In the genomic region with DNA sequence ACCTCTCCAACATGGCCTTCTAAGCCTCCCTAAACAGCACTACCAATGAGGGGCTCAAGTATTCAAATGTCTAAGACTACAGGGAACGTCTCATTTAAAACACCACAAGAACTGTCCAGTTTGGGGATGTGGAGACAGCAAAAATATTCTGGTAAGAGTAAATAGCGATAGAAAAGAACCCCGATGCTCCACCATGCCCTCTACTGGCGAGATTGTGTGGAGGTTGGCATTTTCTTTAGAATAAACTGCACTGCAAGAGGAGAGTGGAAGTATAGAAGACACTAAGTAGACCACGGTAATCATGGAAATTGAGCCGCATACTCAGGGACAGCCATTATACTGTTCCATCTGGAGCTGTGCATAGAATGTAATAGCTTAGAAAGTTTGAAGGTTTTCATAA, we compare ENCODE assay signal across 16 mouse cellular contexts. TPM values are rescaled to one million over a fixed set of nuclear protein-coding genes. Genes with fewer than 3 reads are reported as not detected.
A peak's percentile ranks its signal among the peaks of the same experiment; 100 is the strongest.
DNase-seq lines count a peak whose midpoint lies in the region; ATAC-seq and TF ChIP-seq lines count a peak whose summit lies in the region.
"Had no signal": no experiment of that assay in that cellular context is flagged by ENCODE, and none has a peak within 500 bp of the region (broad histone marks: within the 10 kb centered on the region; RNA-seq: fewer than 3 reads in every experiment).

No protein-coding gene starts in this region.

- H3K9ac ChIP-seq in kidney, postnatal 0 days (ENCODE audit: low read depth, low read length) = no peak overlapping the region
- H3K9ac ChIP-seq: embryonic facial prominence, embryonic 15.5 days; forebrain, embryonic 12.5 days; liver, embryonic 13.5 days had no signal

- no peaks in the 10 kb centered on the region for H3K36me3 ChIP-seq in kidney, postnatal 0 days (ENCODE audit: insufficient read depth, low read length)
- no peaks in the 10 kb centered on the region for H3K36me3 ChIP-seq in thymus, adult 2 months (ENCODE audit: control insufficient read depth, insufficient read depth, low read length)
- H3K36me3 ChIP-seq: embryonic facial prominence, embryonic 15.5 days; forebrain, embryonic 12.5 days; G1E; liver, embryonic 13.5 days had no signal

- H3K4me3 ChIP-seq in kidney, postnatal 0 days (replicated peaks; ENCODE audit: low read depth, low read length) = no peak overlapping the region
- H3K4me3 ChIP-seq in thymus, adult 2 months (ENCODE audit: control insufficient read depth, insufficient read depth, low read length) = no peak overlapping the region
- H3K4me3 ChIP-seq: embryonic facial prominence, embryonic 15.5 days; forebrain, embryonic 12.5 days; liver, embryonic 13.5 days had no signal

- peak; percentile 43 for TF ChIP-seq CTCF in kidney, postnatal 0 days (IDR thresholded peaks at IDR 0.05; ENCODE audit: low read depth)
- TF ChIP-seq CTCF in thymus, adult 2 months (IDR thresholded peaks at IDR 0.05; ENCODE audit: borderline replicate concordance, control insufficient read depth, extremely low read depth, insufficient read depth, low read length, poor library complexity) = no peak

- no peak for DNase-seq in kidney, postnatal 0 days (ENCODE audit: low spot score)
- DNase-seq in kidney, adult 9 months = no peak
- peak; percentile 39 for DNase-seq in thymus, adult 2 months
- no peak for DNase-seq in thymus, postnatal 0 days (ENCODE audit: low spot score)
- peak; percentile 20 for DNase-seq in R1 (ENCODE audit: low read depth, low spot score)
- peak; percentile 62 for DNase-seq in thymus, postnatal 4 days
- no peak for DNase-seq in layer of hippocampus, adult 11-12 months (ENCODE audit: low spot score)
- no peak for DNase-seq in testis, postnatal 14 days (ENCODE audit: low spot score)
- DNase-seq: cerebellum, adult 11 months; heart, postnatal 36 days; liver, embryonic 13.5 days; right cerebral cortex, adult 18-20 months had no signal

- peaks cover 9% of the 10 kb centered on the region; the same call in 1 of the 2 replicates for H3K4me1 ChIP-seq in kidney, postnatal 0 days (replicated peaks; ENCODE audit: insufficient read depth, low read length)
- peaks cover 23% of the 10 kb centered on the region for H3K4me1 ChIP-seq in thymus, adult 2 months (replicated peaks; ENCODE audit: control insufficient read depth, insufficient read depth, low read length)

- H3K9me3 ChIP-seq in kidney, postnatal 0 days (replicated peaks; ENCODE audit: low read length) = no peaks in the 10 kb centered on the region
- H3K9me3 ChIP-seq: embryonic facial prominence, embryonic 15.5 days; forebrain, embryonic 12.5 days; G1E; liver, embryonic 13.5 days had no signal

- no peak for ATAC-seq in kidney, postnatal 0 days (replicated peaks; ENCODE audit: low FRiP score, low read depth)

- H3K4me2 ChIP-seq in kidney, postnatal 0 days (ENCODE audit: low read length) = no peak overlapping the region
- H3K4me2 ChIP-seq: embryonic facial prominence, embryonic 15.5 days; forebrain, embryonic 12.5 days; heart, embryonic 11.5 days; liver, embryonic 13.5 days had no signal

- no peaks in the 10 kb centered on the region for H3K27me3 ChIP-seq in kidney, postnatal 0 days (ENCODE audit: insufficient read depth, low read length)
- no peaks in the 10 kb centered on the region for H3K27me3 ChIP-seq in thymus, adult 2 months (ENCODE audit: control insufficient read depth, insufficient read depth, low read length)
- H3K27me3 ChIP-seq: embryonic facial prominence, embryonic 15.5 days; liver, embryonic 13.5 days had no signal

- H3K27ac ChIP-seq in kidney, postnatal 0 days = no peak overlapping the region
- H3K27ac ChIP-seq in thymus, adult 2 months (ENCODE audit: control insufficient read depth, insufficient read depth, low read length) = no peak overlapping the region
- H3K27ac ChIP-seq: embryonic facial prominence, embryonic 15.5 days; forebrain, embryonic 12.5 days; liver, embryonic 13.5 days had no signal

- TF ChIP-seq POLR2A in thymus, adult 2 months (IDR thresholded peaks at IDR 0.05; ENCODE audit: control insufficient read depth, extremely low read depth, insufficient read depth, low read length, poor library complexity) = no peak

- 90% methylated on average over 6 of the region's 6 CpGs for whole genome bisulfite sequencing in kidney, postnatal 0 days
- 91% methylated on average over 6 of the region's 6 CpGs for WGBS in thymus, adult 2 months

RNA-seq across cellular contexts. Expression of gene Trub1, which starts 38.8 kb away (rescaled TPM):
- 24.8 and 25.5 TPM in 2 replicates for polyA plus RNA-seq in kidney, postnatal 0 days (2015; fragmentation: Nextera tagmentation; extraction: Ambion mirVana)
- polyA plus RNA-seq in thymus, adult 2 months (2012; rRNA removed) = 7.7 and 8.1 TPM in 2 replicates
- 16.4 and 18.3 TPM in 2 replicates for polyA plus RNA-seq in thymus, postnatal 0 days (2015; fragmentation: Nextera tagmentation; extraction: Ambion mirVana)

RNA-seq across cellular contexts. Expression of gene Fam160b1, which starts 53.4 kb away (rescaled TPM):
- 12.6 and 12.8 TPM in 2 replicates for polyA plus RNA-seq in kidney, postnatal 0 days (2015; fragmentation: Nextera tagmentation; extraction: Ambion mirVana)
- polyA plus RNA-seq in thymus, adult 2 months (2012; rRNA removed) = 26.1 and 28.3 TPM in 2 replicates
- polyA plus RNA-seq in thymus, postnatal 0 days (2015; fragmentation: Nextera tagmentation; extraction: Ambion mirVana) = 14.3 and 17.0 TPM in 2 replicates

Comparison
In these comparisons a context has a peak if more than half of its experiments do, and no peak if none do; other contexts are left out.
1. DNase-seq: peak in thymus, adult 2 months (single experiment), R1 (single experiment) and thymus, postnatal 4 days (single experiment); none in kidney, postnatal 0 days (single experiment), kidney, adult 9 months (single experiment), thymus, postnatal 0 days (single experiment), layer of hippocampus, adult 11-12 months (single experiment) and testis, postnatal 14 days (single experiment).